Mouse (Mus musculus): ENCODE measurements around the gene Fads2. TPM values are rescaled to one million over a fixed set of nuclear protein-coding genes. Genes with fewer than 3 reads are reported as not detected.

The Fads2 gene
- total RNA-seq, 1 experiment: 41.5 TPM

GRCm38 (mm10) chr19:10115373-10116158 is 14.0 kb upstream of the Fads2 start:
- DNase-seq (ENCODE audit: low read depth, low spot score): no peak
- TF ChIP-seq ZNF384 (IDR thresholded peaks at IDR 0.05; ENCODE audit: low read depth, low read length) (no peak), ZC3H11A (IDR thresholded peaks at IDR 0.05; ENCODE audit: borderline replicate concordance, low read depth, low read length) (no peak), HCFC1 (IDR thresholded peaks at IDR 0.05; ENCODE audit: borderline replicate concordance, insufficient read depth, low read length) (no peak), MAFK (IDR thresholded peaks at IDR 0.05; ENCODE audit: insufficient read depth, low read depth, low read length) (no peak), CHD2 (IDR thresholded peaks at IDR 0.05; ENCODE audit: low read depth, low read length) (no peak)
- in situ Hi-C loops (cut with MboI; ENCODE audit: low sequenced_read_pairs in 2 of 2, unreplicated experiment in 2 of 2): no loop called here
- Histone ChIP-seq H3K27ac (ENCODE audit: insufficient read depth, low read depth, low read length, poor library complexity, severe bottlenecking) (no peak overlapping the region), H3K9me3 (ENCODE audit: control insufficient read depth, insufficient read depth, low read depth, low read length) (no peaks in the 10 kb centered on the region), H3K4me1 (ENCODE audit: control insufficient read depth in 2 of 2, insufficient read depth in 2 of 2, low read length in 2 of 2, poor library complexity in 1 of 2) (peaks cover 0 to 5% of the 10 kb centered on the region in 2 experiments; a peak in 1 of 4 replicates), H3K4me3 (ENCODE audit: insufficient read depth in 1 of 2, low read depth in 1 of 2, low read length in 2 of 2, poor library complexity in 1 of 2, severe bottlenecking in 1 of 2) (no peak overlapping the region), H3K36me3 (ENCODE audit: control insufficient read depth, insufficient read depth, low read length, poor library complexity, severe bottlenecking) (no peaks in the 10 kb centered on the region), H3K9ac (ENCODE audit: insufficient read depth, low read depth, low read length, poor library complexity, severe bottlenecking) (no peak overlapping the region)

GRCm38 (mm10) chr19:10112956-10113355 is 11.4 kb upstream of the Fads2 start:
- no peak for TF ChIP-seq HCFC1 (IDR thresholded peaks at IDR 0.05; ENCODE audit: borderline replicate concordance, insufficient read depth, low read length)
- TF ChIP-seq CHD2 (IDR thresholded peaks at IDR 0.05; ENCODE audit: low read depth, low read length): no peak
- TF ChIP-seq ZNF384 (IDR thresholded peaks at IDR 0.05; ENCODE audit: low read depth, low read length): no peak
- TF ChIP-seq ZC3H11A (IDR thresholded peaks at IDR 0.05; ENCODE audit: borderline replicate concordance, low read depth, low read length): no peak
- no peak for TF ChIP-seq MAFK (IDR thresholded peaks at IDR 0.05; ENCODE audit: insufficient read depth, low read depth, low read length)
- H3K4me3 ChIP-seq (ENCODE audit: insufficient read depth in 1 of 2, low read depth in 1 of 2, low read length in 2 of 2, poor library complexity in 1 of 2, severe bottlenecking in 1 of 2): no peak overlapping the region
- no peak overlapping the region for H3K9ac ChIP-seq (ENCODE audit: insufficient read depth, low read depth, low read length, poor library complexity, severe bottlenecking)
- no peaks in the 10 kb centered on the region for H3K36me3 ChIP-seq (ENCODE audit: control insufficient read depth, insufficient read depth, low read length, poor library complexity, severe bottlenecking)
- H3K9me3 ChIP-seq (ENCODE audit: control insufficient read depth, insufficient read depth, low read depth, low read length): no peaks in the 10 kb centered on the region
- peaks cover 0 to 3% of the 10 kb centered on the region in 2 experiments; a peak in 1 of 4 replicates for H3K4me1 ChIP-seq (ENCODE audit: control insufficient read depth in 2 of 2, insufficient read depth in 2 of 2, low read length in 2 of 2, poor library complexity in 1 of 2)
- DNase-seq (ENCODE audit: low read depth, low spot score): no peak
- H3K27ac ChIP-seq (ENCODE audit: insufficient read depth, low read depth, low read length, poor library complexity, severe bottlenecking): no peak overlapping the region
- in situ Hi-C loops (cut with MboI; ENCODE audit: low sequenced_read_pairs in 2 of 2, unreplicated experiment in 2 of 2): no loop called here

GRCm38 (mm10) chr19:10108666-10109065 is 7.1 kb upstream of the Fads2 start:
- Histone ChIP-seq H3K4me3 (ENCODE audit: insufficient read depth in 1 of 2, low read depth in 1 of 2, low read length in 2 of 2, poor library complexity in 1 of 2, severe bottlenecking in 1 of 2) (no peak overlapping the region), H3K4me1 (ENCODE audit: control insufficient read depth in 2 of 2, insufficient read depth in 2 of 2, low read length in 2 of 2, poor library complexity in 1 of 2) (peaks cover 0 to 2% of the 10 kb centered on the region in 2 experiments; a peak in 1 of 4 replicates), H3K27ac (ENCODE audit: insufficient read depth, low read depth, low read length, poor library complexity, severe bottlenecking) (no peak overlapping the region), H3K9ac (ENCODE audit: insufficient read depth, low read depth, low read length, poor library complexity, severe bottlenecking) (no peak overlapping the region), H3K36me3 (ENCODE audit: control insufficient read depth, insufficient read depth, low read length, poor library complexity, severe bottlenecking) (no peaks in the 10 kb centered on the region), H3K9me3 (ENCODE audit: control insufficient read depth, insufficient read depth, low read depth, low read length) (no peaks in the 10 kb centered on the region)
- no peak for TF ChIP-seq MAFK (IDR thresholded peaks at IDR 0.05; ENCODE audit: insufficient read depth, low read depth, low read length)
- no peak for TF ChIP-seq HCFC1 (IDR thresholded peaks at IDR 0.05; ENCODE audit: borderline replicate concordance, insufficient read depth, low read length)
- TF ChIP-seq ZNF384 (IDR thresholded peaks at IDR 0.05; ENCODE audit: low read depth, low read length): no peak
- TF ChIP-seq ZC3H11A (IDR thresholded peaks at IDR 0.05; ENCODE audit: borderline replicate concordance, low read depth, low read length): no peak
- TF ChIP-seq CHD2 (IDR thresholded peaks at IDR 0.05; ENCODE audit: low read depth, low read length): no peak
- in situ Hi-C loops (cut with MboI; ENCODE audit: low sequenced_read_pairs in 2 of 2, unreplicated experiment in 2 of 2): no loop called here
- no peak for DNase-seq (ENCODE audit: low read depth, low spot score)

GRCm38 (mm10) chr19:10108129-10108528 is 6.6 kb upstream of the Fads2 start:
- no peak for DNase-seq (ENCODE audit: low read depth, low spot score)
- H3K36me3 ChIP-seq (ENCODE audit: control insufficient read depth, insufficient read depth, low read length, poor library complexity, severe bottlenecking): no peaks in the 10 kb centered on the region
- no peak overlapping the region for H3K4me3 ChIP-seq (ENCODE audit: insufficient read depth in 1 of 2, low read depth in 1 of 2, low read length in 2 of 2, poor library complexity in 1 of 2, severe bottlenecking in 1 of 2)
- no peak overlapping the region for H3K9ac ChIP-seq (ENCODE audit: insufficient read depth, low read depth, low read length, poor library complexity, severe bottlenecking)
- TF ChIP-seq ZNF384 (IDR thresholded peaks at IDR 0.05; ENCODE audit: low read depth, low read length) (no peak), ZC3H11A (IDR thresholded peaks at IDR 0.05; ENCODE audit: borderline replicate concordance, low read depth, low read length) (no peak), MAFK (IDR thresholded peaks at IDR 0.05; ENCODE audit: insufficient read depth, low read depth, low read length) (no peak), HCFC1 (IDR thresholded peaks at IDR 0.05; ENCODE audit: borderline replicate concordance, insufficient read depth, low read length) (no peak), CHD2 (IDR thresholded peaks at IDR 0.05; ENCODE audit: low read depth, low read length) (no peak)
- H3K4me1 ChIP-seq (ENCODE audit: control insufficient read depth in 2 of 2, insufficient read depth in 2 of 2, low read length in 2 of 2, poor library complexity in 1 of 2): peaks cover 0 to 3% of the 10 kb centered on the region in 2 experiments; a peak in 1 of 4 replicates
- no peak overlapping the region for H3K27ac ChIP-seq (ENCODE audit: insufficient read depth, low read depth, low read length, poor library complexity, severe bottlenecking)
- H3K9me3 ChIP-seq (ENCODE audit: control insufficient read depth, insufficient read depth, low read depth, low read length): no peaks in the 10 kb centered on the region
- in situ Hi-C loops (cut with MboI; ENCODE audit: low sequenced_read_pairs in 2 of 2, unreplicated experiment in 2 of 2): no loop called here
